Mouse (Mus musculus) forebrain, embryonic 11.5 days (tissue): ENCODE measurements around the gene Arhgap23. TPM values are rescaled to one million over a fixed set of nuclear protein-coding genes. Genes with fewer than 3 reads are reported as not detected.

Experiments used
- ATAC-seq: fragments of 200-750 bp; cut with Nextera tagmentation; replicated peaks from 2 replicates; pipeline ENCODE4 v1.8.0; 2017; ENCODE audit warnings: moderate TSS enrichment; ENCODE audit not compliant: low FRiP score
- DNase-seq: peaks from one replicate; pipeline ENCODE4 v3.0.0-alpha.2; 2017; ENCODE audit warnings: low spot score
- H3K27ac ChIP-seq: fragments of 300-500 bp; sonication (generic); 2 replicates; pipeline ENCODE4 v1.5.1; 2014; ENCODE audit warnings: low read depth, low read length
- H3K27me3 ChIP-seq: fragments of 300-500 bp; sonication (generic); 2 replicates; pipeline ENCODE4 v1.6.1; 2014; ENCODE audit warnings: mild to moderate bottlenecking, low read length, mixed read lengths; ENCODE audit not compliant: control insufficient read depth, insufficient read depth
- H3K36me3 ChIP-seq: fragments of 300-500 bp; sonication (generic); 2 replicates; pipeline ENCODE4 v1.6.1; 2014; ENCODE audit warnings: mild to moderate bottlenecking, low read length, moderate library complexity, mixed read lengths; ENCODE audit not compliant: control insufficient read depth, insufficient read depth
- H3K4me1 ChIP-seq: fragments of 300-500 bp; sonication (generic); replicated peaks from 2 replicates; pipeline ENCODE4 v1.6.1; 2014; ENCODE audit warnings: low read length, mixed read lengths; ENCODE audit not compliant: control insufficient read depth, insufficient read depth
- H3K4me2 ChIP-seq: fragments of 300-500 bp; sonication (generic); 2 replicates; pipeline ENCODE4 v1.6.1; 2014; ENCODE audit warnings: low read depth, mild to moderate bottlenecking, low read length, moderate library complexity, mixed read lengths; ENCODE audit not compliant: severe bottlenecking
- H3K4me3 ChIP-seq: fragments of 300-500 bp; sonication (generic); 2 replicates; pipeline ENCODE4 v1.5.1; 2014; ENCODE audit warnings: low read depth, low read length
- H3K9ac ChIP-seq: fragments of 300-500 bp; sonication (generic); 2 replicates; pipeline ENCODE4 v1.6.1; 2014; ENCODE audit warnings: low read length
- H3K9me3 ChIP-seq: fragments of 300-500 bp; sonication (generic); 2 replicates; pipeline ENCODE4 v1.6.1; 2016; ENCODE audit warnings: low read length, mixed read lengths; ENCODE audit not compliant: control insufficient read depth
- WGBS: fragments of 180-500 bp; shearing (Covaris S2); extraction: QIAGEN DNeasy Blood & Tissue Kit; methylation state at CpG from one replicate; pipeline ENCODE4 v1.1.7; 2014; 5-methylcytosine and 5-hydroxymethylcytosine counted together
- polyA plus RNA-seq: library from polyadenylated mRNA; unstranded; fragments of >200 nt; fragmentation: Nextera tagmentation; extraction: Ambion mirVana; gene quantifications from 2 replicates; pipeline ENCODE4 v1.2.1, GENCODE M21; 2014

Arhgap23 gene
- polyA plus RNA-seq, 1 experiment from 2014 or later = 3.2 TPM

- no peaks in the 10 kb centered on the region for H3K9me3 ChIP-seq
- no peak overlapping the region for H3K9ac ChIP-seq
- no peak overlapping the region for H3K27ac ChIP-seq
- no peak overlapping the region for H3K4me2 ChIP-seq
- H3K4me3 ChIP-seq = no peak overlapping the region
- 91% methylated on average over 7 of the region's 7 CpGs for WGBS
- ATAC-seq = no peak
- no peaks in the 10 kb centered on the region for H3K4me1 ChIP-seq
- no peaks in the 10 kb centered on the region for H3K27me3 ChIP-seq
- no peaks in the 10 kb centered on the region for H3K36me3 ChIP-seq
- DNase-seq = no peak
Observed at GRCm38 (mm10) chr11:97469828-97470227, 54.5 kb downstream of the Arhgap23 start.

GRCm38 (mm10) chr11:97471276-97471675, 55.9 kb downstream of the Arhgap23 start:
- Histone ChIP-seq H3K4me3 (no peak overlapping the region), H3K27me3 (no peaks in the 10 kb centered on the region), H3K27ac (no peak overlapping the region), H3K4me2 (no peak overlapping the region), H3K4me1 (no peaks in the 10 kb centered on the region), H3K9me3 (no peaks in the 10 kb centered on the region), H3K9ac (no peak overlapping the region), H3K36me3 (no peaks in the 10 kb centered on the region)
- ATAC-seq = no peak
- 89% methylated on average over 6 of the region's 6 CpGs for whole genome bisulfite sequencing
- no peak for DNase-seq

GRCm38 (mm10) chr11:97476334-97477095, 61.2 kb downstream of the Arhgap23 start:
- Histone ChIP-seq H3K27me3 (no peaks in the 10 kb centered on the region), H3K36me3 (no peaks in the 10 kb centered on the region), H3K9me3 (no peaks in the 10 kb centered on the region), H3K4me1 (no peaks in the 10 kb centered on the region), H3K4me2 (no peak overlapping the region), H3K9ac (no peak overlapping the region; the same call in 1 of the 2 replicates), H3K4me3 (no peak overlapping the region), H3K27ac (no peak overlapping the region)
- DNase-seq = peak; percentile 84
- 61% methylated on average over 8 of the region's 8 CpGs for WGBS
- ATAC-seq = 0 out of 2 replicates have a peak, but pooled peaks have one; percentile 30

- Histone ChIP-seq H3K4me2 (no peak overlapping the region), H3K36me3 (no peaks in the 10 kb centered on the region), H3K4me3 (no peak overlapping the region), H3K27me3 (no peaks in the 10 kb centered on the region), H3K4me1 (no peaks in the 10 kb centered on the region), H3K27ac (no peak overlapping the region), H3K9me3 (no peaks in the 10 kb centered on the region), H3K9ac (no peak overlapping the region)
- 82% methylated on average over 7 of the region's 7 CpGs for WGBS
- DNase-seq (no peak), ATAC-seq (no peak)
Observed at GRCm38 (mm10) chr11:97477431-97477830, 62.1 kb downstream of the Arhgap23 start.

- Histone ChIP-seq H3K4me3 (no peak overlapping the region), H3K4me1 (no peaks in the 10 kb centered on the region), H3K27ac (no peak overlapping the region), H3K27me3 (no peaks in the 10 kb centered on the region), H3K36me3 (no peaks in the 10 kb centered on the region), H3K9me3 (no peaks in the 10 kb centered on the region), H3K9ac (no peak overlapping the region), H3K4me2 (no peak overlapping the region)
- 90% methylated on average over 6 of the region's 6 CpGs for WGBS
- no peak for DNase-seq
- ATAC-seq = no peak
Observed at GRCm38 (mm10) chr11:97478345-97478744, 63.0 kb downstream of the Arhgap23 start.

- Histone ChIP-seq H3K36me3 (no peaks in the 10 kb centered on the region), H3K27ac (no peak overlapping the region), H3K9ac (no peak overlapping the region), H3K4me1 (no peaks in the 10 kb centered on the region), H3K27me3 (no peaks in the 10 kb centered on the region), H3K4me2 (no peak overlapping the region), H3K9me3 (no peaks in the 10 kb centered on the region), H3K4me3 (no peak overlapping the region)
- ATAC-seq = no peak
- 89% methylated on average over 10 of the region's 10 CpGs for WGBS
- DNase-seq = no peak
Observed at GRCm38 (mm10) chr11:97479085-97479484, 63.8 kb downstream of the Arhgap23 start.

GRCm38 (mm10) chr11:97479824-97480223, 64.5 kb downstream of the Arhgap23 start:
- no peaks in the 10 kb centered on the region for H3K36me3 ChIP-seq
- no peak overlapping the region for H3K9ac ChIP-seq
- H3K4me2 ChIP-seq = no peak overlapping the region
- H3K4me1 ChIP-seq = no peaks in the 10 kb centered on the region
- DNase-seq (no peak), ATAC-seq (no peak)
- H3K4me3 ChIP-seq = no peak overlapping the region
- 92% methylated on average over 8 of the region's 8 CpGs for WGBS
- no peak overlapping the region for H3K27ac ChIP-seq
- no peaks in the 10 kb centered on the region for H3K9me3 ChIP-seq
- H3K27me3 ChIP-seq = no peaks in the 10 kb centered on the region

GRCm38 (mm10) chr11:97485661-97486060, 70.3 kb downstream of the Arhgap23 start:
- no peak for ATAC-seq
- Histone ChIP-seq H3K36me3 (no peaks in the 10 kb centered on the region), H3K9me3 (no peaks in the 10 kb centered on the region), H3K27me3 (no peaks in the 10 kb centered on the region), H3K9ac (no peak overlapping the region), H3K4me2 (no peak overlapping the region), H3K4me1 (no peaks in the 10 kb centered on the region), H3K4me3 (no peak overlapping the region), H3K27ac (no peak overlapping the region)
- 84% methylated on average over 8 of the region's 8 CpGs for WGBS
- DNase-seq = no peak

GRCm38 (mm10) chr11:97487656-97488055, 72.3 kb downstream of the Arhgap23 start:
- H3K27me3 ChIP-seq = no peaks in the 10 kb centered on the region
- DNase-seq (no peak), ATAC-seq (no peak)
- no peak overlapping the region for H3K4me2 ChIP-seq
- H3K4me1 ChIP-seq = no peaks in the 10 kb centered on the region
- H3K4me3 ChIP-seq = no peak overlapping the region
- H3K36me3 ChIP-seq = no peaks in the 10 kb centered on the region
- 75% methylated on average over 3 of the region's 3 CpGs for WGBS
- H3K9ac ChIP-seq = no peak overlapping the region
- H3K9me3 ChIP-seq = no peaks in the 10 kb centered on the region
- H3K27ac ChIP-seq = no peak overlapping the region
